Mouse (Mus musculus): Measurements from ENCODE around the gene Slamf6.
"Not testable (repeated sequence)": the region's sequence is repeated elsewhere in the genome, so short reads cannot be mapped to it uniquely, and the experiment has no call there.

Gene Slamf6

GRCm38 (mm10) chr1:171957411-171957810 is 40.1 kb downstream of the Slamf6 start:
- DNase-seq (ENCODE audit: low spot score): no peak

GRCm38 (mm10) chr1:171960726-171961125 is 43.4 kb downstream of the Slamf6 start:
- no peak for DNase-seq (ENCODE audit: low spot score)

- DNase-seq (ENCODE audit: low spot score): no peak
Measured at GRCm38 (mm10) chr1:171961704-171962103, 44.4 kb downstream of the Slamf6 start.

GRCm38 (mm10) chr1:171963613-171964012 is 46.3 kb downstream of the Slamf6 start:
- no peak for DNase-seq (ENCODE audit: low spot score)

GRCm38 (mm10) chr1:171966054-171966790 is 48.9 kb downstream of the Slamf6 start:
- no peak for DNase-seq (ENCODE audit: low spot score)

- DNase-seq (ENCODE audit: low spot score): no peak
Measured at GRCm38 (mm10) chr1:171969221-171969620, 51.9 kb downstream of the Slamf6 start.

GRCm38 (mm10) chr1:171970854-171971586 is 53.7 kb downstream of the Slamf6 start:
- DNase-seq (ENCODE audit: low spot score): no peak

GRCm38 (mm10) chr1:171974361-171974760 is 57.0 kb downstream of the Slamf6 start:
- not testable (repeated sequence) for DNase-seq (ENCODE audit: low spot score)

- DNase-seq (ENCODE audit: low spot score): no peak
Measured at GRCm38 (mm10) chr1:171975377-171975776, 58.1 kb downstream of the Slamf6 start.

- DNase-seq (ENCODE audit: low spot score): no peak
Measured at GRCm38 (mm10) chr1:171975831-171976230, 58.5 kb downstream of the Slamf6 start.

- no peak for DNase-seq (ENCODE audit: low spot score)
Measured at GRCm38 (mm10) chr1:171976826-171977539, 59.7 kb downstream of the Slamf6 start.

- DNase-seq (ENCODE audit: low spot score): no peak
Measured at GRCm38 (mm10) chr1:171977891-171978290, 60.6 kb downstream of the Slamf6 start.

GRCm38 (mm10) chr1:171979969-171980730 is 62.8 kb downstream of the Slamf6 start:
- DNase-seq (ENCODE audit: low spot score): no peak

GRCm38 (mm10) chr1:171982170-171982569 is 64.9 kb downstream of the Slamf6 start:
- no peak for DNase-seq (ENCODE audit: low spot score)

- no peak for DNase-seq (ENCODE audit: low spot score)
Measured at GRCm38 (mm10) chr1:171982740-171983139, 65.4 kb downstream of the Slamf6 start.

GRCm38 (mm10) chr1:171983372-171984001 is 66.2 kb downstream of the Slamf6 start:
- DNase-seq (ENCODE audit: low spot score): no peak

GRCm38 (mm10) chr1:171984121-171984520 is 66.8 kb downstream of the Slamf6 start:
- no peak for DNase-seq (ENCODE audit: low spot score)

GRCm38 (mm10) chr1:171991883-171992282 is 74.6 kb downstream of the Slamf6 start:
- no peak for DNase-seq (ENCODE audit: low spot score)

GRCm38 (mm10) chr1:171992901-171993530 is 75.7 kb downstream of the Slamf6 start:
- no peak for DNase-seq (ENCODE audit: low spot score)

GRCm38 (mm10) chr1:171994501-171994900 is 77.2 kb downstream of the Slamf6 start:
- no peak for DNase-seq (ENCODE audit: low spot score)

All from yolk sac, embryonic 10.5 days (tissue).